Mouse (Mus musculus) inflammation-experienced regulatory T-cells (primary cell): ENCODE measurements around the gene Slc3a1. TPM values are rescaled to one million over a fixed set of nuclear protein-coding genes. Genes with fewer than 3 reads are reported as not detected.

Source experiments
- polyA plus RNA-seq, 2 experiments: library from polyadenylated mRNA; unstranded; fragments of 100-300 nt; shearing (Covaris generic); gene quantifications; one replicate each; pipeline ENCODE4 v1.2.1; 2017

The Slc3a1 gene
- under 1 TPM; 0.46 to 0.73 TPM for polyA plus RNA-seq

GRCm38 (mm10) chr17:85028093-85028739, at the start of gene Slc3a1:
Gene Slc3a1, plus strand, starts transcription at chr17:85028376.

GRCm38 (mm10) chr17:85090120-85091099, 62.2 kb downstream of the Slc3a1 start, which contains the start of the genes Prepl and Camkmt:
Gene Prepl, minus strand, starts transcription at chr17:85090241.
Gene Camkmt, plus strand, starts transcription at chr17:85090552.

Other genes starting within 250 kb of the Slc3a1 start
- gene Lrpprc, start 237.6 kb upstream of the Slc3a1 start, polyA plus RNA-seq = 10 to 100 TPM; 32.6 to 40.7 TPM
- 100 to 1,000 TPM; 113 to 170 TPM for gene Ppm1b, start 71.6 kb upstream of the Slc3a1 start, polyA plus RNA-seq
- 10 to 100 TPM; 10.4 to 14.1 TPM for gene Prepl, start 61.9 kb downstream of the Slc3a1 start, polyA plus RNA-seq
- 10 to 100 TPM in 1 of 2 experiments, 1 to 10 TPM in 1; 6.6 to 12.4 TPM for gene Camkmt, start 62.2 kb downstream of the Slc3a1 start, polyA plus RNA-seq